Mouse (Mus musculus): ENCODE results near the gene Pkd1l2.

Gene Pkd1l2

GRCm38 (mm10) chr8:117085521-117085920 lies 3.3 kb upstream of the Pkd1l2 start:
- no peak for DNase-seq (ENCODE audit: low spot score in 2 of 2)

- peak in 1 of 2 experiments; percentile 13 for DNase-seq (ENCODE audit: low spot score in 2 of 2)
Measured at GRCm38 (mm10) chr8:117082947-117083559, 804 bp upstream of the Pkd1l2 start.

DNA sequence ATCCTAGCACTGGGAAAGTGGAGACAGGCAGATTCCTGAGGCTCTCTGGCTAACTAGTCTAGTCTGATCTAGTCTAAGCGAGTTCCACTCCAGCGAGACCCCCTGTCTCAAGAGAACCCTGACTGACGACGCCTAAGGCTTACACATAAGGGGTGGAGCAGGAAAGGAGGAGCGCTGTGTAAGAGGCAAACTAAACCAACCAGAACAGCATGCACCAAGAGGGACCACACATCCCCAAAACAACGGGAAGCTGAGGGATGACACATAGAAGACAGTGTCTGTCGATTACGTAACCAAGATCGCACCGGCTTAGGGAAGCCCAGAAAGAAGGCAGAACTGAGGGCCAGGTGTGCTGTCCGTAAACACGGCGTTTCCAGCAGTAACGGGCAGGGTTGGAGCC lies 2.6 kb downstream of the Pkd1l2 start:
- DNase-seq (ENCODE audit: low spot score in 2 of 2), result no peak

GRCm38 (mm10) chr8:117078367-117078926 lies 3.8 kb downstream of the Pkd1l2 start:
- no peak for DNase-seq (ENCODE audit: low spot score in 2 of 2)

- DNase-seq (ENCODE audit: low spot score in 2 of 2), result peak; percentile 81 to 87
Measured at GRCm38 (mm10) chr8:117074350-117075182, 7.7 kb downstream of the Pkd1l2 start.

DNA sequence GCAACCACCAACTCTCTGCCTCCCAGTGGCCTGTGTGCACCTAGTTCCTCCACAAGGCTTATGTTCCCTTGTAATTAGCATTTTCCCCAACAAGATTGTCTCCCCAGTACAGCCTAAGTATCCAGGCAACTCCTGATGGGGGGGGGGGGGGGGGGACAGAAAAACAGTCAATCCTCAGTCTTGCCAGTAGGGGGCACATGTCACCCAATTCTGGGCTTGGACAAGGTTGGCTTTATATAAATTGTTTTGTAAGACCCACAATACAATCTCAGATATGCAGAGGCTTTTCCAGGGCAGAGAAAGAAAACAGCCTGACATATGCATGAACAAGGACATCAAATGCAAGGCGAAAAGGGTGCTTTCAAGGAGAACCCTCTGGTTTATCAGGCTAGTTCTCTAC lies 12.5 kb downstream of the Pkd1l2 start:
- peak in 1 of 2 experiments; percentile 26 for DNase-seq (ENCODE audit: low spot score in 2 of 2)

- no peak for DNase-seq (ENCODE audit: low spot score in 2 of 2)
Measured at GRCm38 (mm10) chr8:117068294-117068693, 14.0 kb downstream of the Pkd1l2 start.

- no peak for DNase-seq (ENCODE audit: low spot score in 2 of 2)
Measured at GRCm38 (mm10) chr8:117067396-117067795, 14.9 kb downstream of the Pkd1l2 start.

GRCm38 (mm10) chr8:117066955-117067354 lies 15.3 kb downstream of the Pkd1l2 start:
- no peak for DNase-seq (ENCODE audit: low spot score in 2 of 2)

- DNase-seq (ENCODE audit: low spot score in 2 of 2), result no peak
Measured at GRCm38 (mm10) chr8:117061180-117061880, 20.9 kb downstream of the Pkd1l2 start.

GRCm38 (mm10) chr8:117060306-117060705 lies 21.9 kb downstream of the Pkd1l2 start:
- no peak for DNase-seq (ENCODE audit: low spot score in 2 of 2)

DNA sequence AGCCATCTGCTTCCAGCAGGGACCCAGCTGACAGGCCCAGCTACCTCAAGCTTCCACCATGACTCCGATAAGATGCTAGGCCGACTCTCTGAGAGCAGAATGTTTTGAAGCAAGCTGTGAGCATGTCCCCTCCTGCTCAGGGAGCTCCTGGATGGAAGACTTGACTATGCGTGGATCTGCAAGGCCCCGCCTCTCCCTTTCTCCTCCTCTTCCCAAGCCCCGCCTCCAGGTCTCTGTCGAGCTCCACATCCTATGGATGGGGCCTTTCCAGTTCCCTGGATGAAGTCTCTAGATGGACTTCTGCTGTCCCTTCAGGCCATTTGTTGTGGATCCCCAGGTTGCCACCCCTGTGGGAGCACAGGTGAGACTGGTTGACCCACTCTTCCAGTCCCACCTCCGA lies 23.2 kb downstream of the Pkd1l2 start:
- no peak for DNase-seq (ENCODE audit: low spot score in 2 of 2)

DNA sequence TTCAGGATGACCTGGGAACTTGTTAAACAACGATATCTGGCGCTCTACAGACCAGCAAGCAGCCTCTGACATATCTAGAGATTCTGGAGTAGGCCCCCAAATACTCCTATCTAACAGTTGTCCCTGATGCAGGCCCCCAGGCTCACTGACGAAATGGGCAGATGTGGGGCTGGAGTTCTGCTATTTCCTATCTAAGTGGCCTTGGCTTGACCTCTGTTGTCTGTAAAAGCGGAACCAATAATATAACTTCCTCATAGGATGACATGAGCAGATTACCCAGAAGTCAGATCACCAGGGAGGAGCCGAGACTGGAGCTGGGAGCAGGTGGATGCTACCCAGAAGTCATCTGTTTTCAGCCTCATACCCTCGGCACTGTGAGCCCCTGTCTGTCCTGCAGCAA lies 27.2 kb downstream of the Pkd1l2 start:
- no peak for DNase-seq (ENCODE audit: low spot score in 2 of 2)

- no peak for DNase-seq (ENCODE audit: low spot score in 2 of 2)
Measured at GRCm38 (mm10) chr8:117054146-117054545, 28.1 kb downstream of the Pkd1l2 start.

DNA sequence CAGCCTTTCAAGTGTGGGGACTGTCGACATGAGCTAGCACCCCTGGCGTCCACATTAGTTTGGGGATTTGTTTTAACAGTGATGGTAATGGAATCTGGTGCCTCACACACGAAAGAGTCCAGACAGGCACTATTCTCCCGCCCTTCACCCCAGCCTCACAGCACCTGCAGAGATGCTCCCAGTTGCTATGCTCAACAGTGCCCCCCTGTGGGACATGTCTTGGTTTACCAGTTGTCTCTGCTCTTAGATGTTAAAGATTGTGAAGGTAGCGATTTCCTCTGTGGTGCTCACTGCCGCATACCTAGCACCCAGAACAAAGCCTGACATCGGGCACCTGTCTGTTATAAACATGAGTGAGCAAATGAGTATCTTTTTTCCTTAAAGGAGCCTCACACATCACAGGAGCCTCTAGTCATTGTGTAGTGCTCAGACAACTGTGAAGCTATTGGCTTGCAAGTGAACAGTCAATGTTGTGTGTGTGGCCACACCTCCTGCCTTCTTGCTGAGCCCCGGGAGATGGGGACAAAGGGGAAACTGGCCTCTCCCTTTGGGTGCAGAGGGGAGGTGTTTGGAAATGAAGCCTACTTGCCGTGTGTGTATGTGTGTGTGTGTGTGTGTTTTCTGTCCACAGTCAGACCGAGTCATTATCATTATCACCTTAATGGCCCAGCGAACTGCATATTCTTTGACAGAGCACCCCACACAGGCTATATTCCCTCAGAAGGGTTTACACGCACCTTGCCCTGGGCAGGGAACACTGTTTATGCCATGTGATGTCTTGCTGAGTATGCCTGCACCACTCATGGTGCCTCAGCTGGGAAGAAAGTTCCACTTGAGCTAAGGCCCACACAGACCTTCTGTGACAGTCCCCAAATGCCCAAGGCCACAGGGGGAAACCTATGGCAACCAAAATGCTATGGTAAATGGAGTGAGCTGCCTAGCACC lies 28.8 kb downstream of the Pkd1l2 start:
- DNase-seq (ENCODE audit: low spot score in 2 of 2), result peak; percentile 59 to 64

GRCm38 (mm10) chr8:117051316-117051715 lies 30.9 kb downstream of the Pkd1l2 start:
- no peak for DNase-seq (ENCODE audit: low spot score in 2 of 2)

DNA sequence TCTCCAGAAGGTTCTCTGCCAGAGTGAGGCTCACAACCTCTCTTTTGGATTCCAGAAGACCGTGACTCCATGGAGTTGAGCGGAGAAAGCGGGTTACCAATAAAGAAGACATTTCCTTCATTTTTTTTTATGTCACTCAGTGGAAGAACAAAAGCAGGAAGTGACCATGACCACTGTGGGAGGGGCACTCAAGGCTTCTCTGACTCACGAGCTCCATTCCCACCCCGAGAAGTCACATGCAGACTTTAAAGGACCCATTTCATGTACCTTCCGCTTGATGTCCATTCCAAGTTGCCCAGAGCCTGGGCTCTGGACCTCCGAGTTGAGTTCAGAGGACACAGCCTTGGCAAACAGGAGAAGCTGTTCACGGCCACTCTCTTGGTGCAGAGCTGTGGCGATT lies 31.5 kb downstream of the Pkd1l2 start:
- DNase-seq (ENCODE audit: low spot score in 2 of 2), result no peak

DNA sequence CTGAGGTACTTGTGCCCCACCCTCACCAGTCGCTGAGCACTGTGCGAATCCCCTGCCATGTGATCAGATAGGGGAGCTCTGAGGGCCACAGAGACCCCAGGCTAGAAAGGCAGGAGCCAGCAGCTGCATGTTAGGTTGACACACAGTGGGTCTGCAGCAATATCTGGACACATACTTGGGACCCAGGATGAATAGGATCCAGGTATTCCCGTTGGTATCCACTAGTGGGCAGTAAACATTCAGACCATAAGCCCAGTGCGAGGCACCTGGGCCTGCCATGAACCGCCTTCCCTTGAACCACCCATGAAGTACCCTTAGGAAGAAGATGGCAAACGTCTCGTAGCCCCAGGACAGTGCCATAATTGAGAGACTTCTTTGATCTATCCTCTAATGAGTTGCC lies 32.8 kb downstream of the Pkd1l2 start:
- no peak for DNase-seq (ENCODE audit: low spot score in 2 of 2)

GRCm38 (mm10) chr8:117043584-117043983 lies 38.7 kb downstream of the Pkd1l2 start:
- DNase-seq (ENCODE audit: low spot score in 2 of 2), result no peak

DNA sequence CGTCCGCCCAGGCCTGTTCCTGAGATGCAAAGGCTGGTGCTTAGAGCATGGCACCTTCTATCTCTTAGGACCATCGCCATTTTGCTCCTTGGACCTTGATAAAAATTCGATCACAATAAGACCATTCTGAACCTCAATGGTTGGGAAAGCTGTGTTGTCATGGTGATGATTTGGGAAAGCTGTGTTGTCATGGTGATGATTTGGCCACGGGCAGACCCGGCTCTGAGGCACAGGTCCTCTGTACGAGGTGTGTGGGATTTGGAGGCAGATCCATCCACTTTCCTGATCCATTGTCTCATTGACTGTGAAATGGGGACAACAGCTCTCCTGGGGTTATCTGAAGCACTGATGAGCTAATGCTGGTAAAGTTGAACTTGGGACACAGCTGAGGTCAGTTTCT lies 42.4 kb downstream of the Pkd1l2 start:
- no peak for DNase-seq (ENCODE audit: low spot score in 2 of 2)

- no peak for DNase-seq (ENCODE audit: low spot score in 2 of 2)
Measured at GRCm38 (mm10) chr8:117037374-117037935, 44.8 kb downstream of the Pkd1l2 start.
